Mouse (Mus musculus): Measurements from ENCODE around the gene Ttc19. TPM values are rescaled to one million over a fixed set of nuclear protein-coding genes. Genes with fewer than 3 reads are reported as not detected.

Ttc19 gene
- polyA plus RNA-seq, 1 experiment from 2014 or later = 39.3 TPM

GRCm38 (mm10) chr11:62317746-62318145 lies 36.5 kb downstream of the Ttc19 start:
- H3K27me3 ChIP-seq (replicated peaks; ENCODE audit: control insufficient read depth, insufficient read depth, low read length) = no peaks in the 10 kb centered on the region
- no peaks in the 10 kb centered on the region for H3K9me3 ChIP-seq (ENCODE audit: control insufficient read depth, low read length)
- no peaks in the 10 kb centered on the region for H3K4me1 ChIP-seq (replicated peaks; ENCODE audit: control insufficient read depth, insufficient read depth, low read length)
- no peak overlapping the region for H3K9ac ChIP-seq (replicated peaks; ENCODE audit: low read depth, low read length)
- no peak overlapping the region for H3K27ac ChIP-seq (ENCODE audit: low read length)
- no peak overlapping the region for H3K4me3 ChIP-seq (replicated peaks; ENCODE audit: low read length)
- no peak for ATAC-seq
- H3K4me2 ChIP-seq (ENCODE audit: low read length) = no peak overlapping the region
- peaks cover 53% of the 10 kb centered on the region for H3K36me3 ChIP-seq (ENCODE audit: control insufficient read depth, insufficient read depth)
- 87% methylated on average over 11 of the region's 11 CpGs for WGBS

- no peaks in the 10 kb centered on the region for H3K9me3 ChIP-seq (ENCODE audit: control insufficient read depth, low read length)
- WGBS = 93% methylated on average over 3 of the region's 3 CpGs
- ATAC-seq = no peak
- peaks cover 50% of the 10 kb centered on the region for H3K36me3 ChIP-seq (ENCODE audit: control insufficient read depth, insufficient read depth)
- no peaks in the 10 kb centered on the region for H3K4me1 ChIP-seq (replicated peaks; ENCODE audit: control insufficient read depth, insufficient read depth, low read length)
- H3K4me3 ChIP-seq (replicated peaks; ENCODE audit: low read length) = no peak overlapping the region
- no peak overlapping the region for H3K4me2 ChIP-seq (ENCODE audit: low read length)
- no peak overlapping the region for H3K9ac ChIP-seq (replicated peaks; ENCODE audit: low read depth, low read length)
- H3K27ac ChIP-seq (ENCODE audit: low read length) = no peak overlapping the region
- H3K27me3 ChIP-seq (replicated peaks; ENCODE audit: control insufficient read depth, insufficient read depth, low read length) = no peaks in the 10 kb centered on the region
Observed at GRCm38 (mm10) chr11:62320097-62320496, 38.8 kb downstream of the Ttc19 start.

GRCm38 (mm10) chr11:62323659-62324058 lies 42.4 kb downstream of the Ttc19 start:
- Histone ChIP-seq H3K9ac (replicated peaks; ENCODE audit: low read depth, low read length) (no peak overlapping the region), H3K36me3 (ENCODE audit: control insufficient read depth, insufficient read depth) (peaks cover 43% of the 10 kb centered on the region), H3K4me2 (ENCODE audit: low read length) (no peak overlapping the region), H3K9me3 (ENCODE audit: control insufficient read depth, low read length) (no peaks in the 10 kb centered on the region), H3K27ac (ENCODE audit: low read length) (no peak overlapping the region), H3K27me3 (replicated peaks; ENCODE audit: control insufficient read depth, insufficient read depth, low read length) (no peaks in the 10 kb centered on the region), H3K4me1 (replicated peaks; ENCODE audit: control insufficient read depth, insufficient read depth, low read length) (no peaks in the 10 kb centered on the region), H3K4me3 (replicated peaks; ENCODE audit: low read length) (no peak overlapping the region)
- WGBS = 92% methylated on average over 3 of the region's 3 CpGs
- no peak for ATAC-seq

- Histone ChIP-seq H3K27me3 (replicated peaks; ENCODE audit: control insufficient read depth, insufficient read depth, low read length) (no peaks in the 10 kb centered on the region), H3K4me1 (replicated peaks; ENCODE audit: control insufficient read depth, insufficient read depth, low read length) (no peaks in the 10 kb centered on the region), H3K9ac (replicated peaks; ENCODE audit: low read depth, low read length) (no peak overlapping the region), H3K4me2 (ENCODE audit: low read length) (no peak overlapping the region), H3K4me3 (replicated peaks; ENCODE audit: low read length) (no peak overlapping the region), H3K27ac (ENCODE audit: low read length) (no peak overlapping the region), H3K9me3 (ENCODE audit: control insufficient read depth, low read length) (no peaks in the 10 kb centered on the region), H3K36me3 (ENCODE audit: control insufficient read depth, insufficient read depth) (peaks cover 34% of the 10 kb centered on the region)
- WGBS = 88% methylated on average over 5 of the region's 5 CpGs
- no peak for ATAC-seq
Observed at GRCm38 (mm10) chr11:62331141-62331540, 49.9 kb downstream of the Ttc19 start.

GRCm38 (mm10) chr11:62332228-62332627 lies 51.0 kb downstream of the Ttc19 start:
- Histone ChIP-seq H3K9me3 (ENCODE audit: control insufficient read depth, low read length) (no peaks in the 10 kb centered on the region), H3K4me2 (ENCODE audit: low read length) (no peak overlapping the region), H3K4me1 (replicated peaks; ENCODE audit: control insufficient read depth, insufficient read depth, low read length) (no peaks in the 10 kb centered on the region), H3K36me3 (ENCODE audit: control insufficient read depth, insufficient read depth) (peaks cover 34% of the 10 kb centered on the region), H3K4me3 (replicated peaks; ENCODE audit: low read length) (no peak overlapping the region), H3K9ac (replicated peaks; ENCODE audit: low read depth, low read length) (no peak overlapping the region), H3K27me3 (replicated peaks; ENCODE audit: control insufficient read depth, insufficient read depth, low read length) (no peaks in the 10 kb centered on the region), H3K27ac (ENCODE audit: low read length) (no peak overlapping the region)
- 82% methylated on average over 4 of the region's 4 CpGs for WGBS
- no peak for ATAC-seq

- Histone ChIP-seq H3K27me3 (replicated peaks; ENCODE audit: control insufficient read depth, insufficient read depth, low read length) (no peaks in the 10 kb centered on the region), H3K4me1 (replicated peaks; ENCODE audit: control insufficient read depth, insufficient read depth, low read length) (no peaks in the 10 kb centered on the region), H3K4me3 (replicated peaks; ENCODE audit: low read length) (no peak overlapping the region), H3K9me3 (ENCODE audit: control insufficient read depth, low read length) (no peaks in the 10 kb centered on the region), H3K27ac (ENCODE audit: low read length) (no peak overlapping the region), H3K36me3 (ENCODE audit: control insufficient read depth, insufficient read depth) (peaks cover 24% of the 10 kb centered on the region), H3K9ac (replicated peaks; ENCODE audit: low read depth, low read length) (no peak overlapping the region), H3K4me2 (ENCODE audit: low read length) (no peak overlapping the region)
- no peak for ATAC-seq
- 94% methylated on average over 13 of the region's 13 CpGs for WGBS
Observed at GRCm38 (mm10) chr11:62343002-62343401, 61.7 kb downstream of the Ttc19 start.

- 90% methylated on average over 4 of the region's 4 CpGs for WGBS
- Histone ChIP-seq H3K4me2 (ENCODE audit: low read length) (no peak overlapping the region), H3K4me3 (replicated peaks; ENCODE audit: low read length) (no peak overlapping the region), H3K27ac (ENCODE audit: low read length) (no peak overlapping the region), H3K9ac (replicated peaks; ENCODE audit: low read depth, low read length) (no peak overlapping the region), H3K9me3 (ENCODE audit: control insufficient read depth, low read length) (no peaks in the 10 kb centered on the region), H3K36me3 (ENCODE audit: control insufficient read depth, insufficient read depth) (peaks cover 29% of the 10 kb centered on the region), H3K4me1 (replicated peaks; ENCODE audit: control insufficient read depth, insufficient read depth, low read length) (no peaks in the 10 kb centered on the region), H3K27me3 (replicated peaks; ENCODE audit: control insufficient read depth, insufficient read depth, low read length) (no peaks in the 10 kb centered on the region)
- ATAC-seq = no peak
Observed at GRCm38 (mm10) chr11:62351948-62352347, 70.7 kb downstream of the Ttc19 start.

- no peaks in the 10 kb centered on the region for H3K4me1 ChIP-seq (replicated peaks; ENCODE audit: control insufficient read depth, insufficient read depth, low read length)
- H3K36me3 ChIP-seq (ENCODE audit: control insufficient read depth, insufficient read depth) = peaks cover 13% of the 10 kb centered on the region
- WGBS = 93% methylated on average over 2 of the region's 2 CpGs
- no peak overlapping the region for H3K27ac ChIP-seq (ENCODE audit: low read length)
- no peak for ATAC-seq
- H3K9me3 ChIP-seq (ENCODE audit: control insufficient read depth, low read length) = no peaks in the 10 kb centered on the region
- no peaks in the 10 kb centered on the region for H3K27me3 ChIP-seq (replicated peaks; ENCODE audit: control insufficient read depth, insufficient read depth, low read length)
- no peak overlapping the region for H3K4me3 ChIP-seq (replicated peaks; ENCODE audit: low read length)
- H3K9ac ChIP-seq (replicated peaks; ENCODE audit: low read depth, low read length) = no peak overlapping the region
- no peak overlapping the region for H3K4me2 ChIP-seq (ENCODE audit: low read length)
Observed at GRCm38 (mm10) chr11:62355216-62355615, 73.9 kb downstream of the Ttc19 start.

GRCm38 (mm10) chr11:62366879-62367278 lies 85.6 kb downstream of the Ttc19 start:
- WGBS = 85% methylated on average over 6 of the region's 6 CpGs
- Histone ChIP-seq H3K9me3 (ENCODE audit: control insufficient read depth, low read length) (no peaks in the 10 kb centered on the region), H3K27me3 (replicated peaks; ENCODE audit: control insufficient read depth, insufficient read depth, low read length) (no peaks in the 10 kb centered on the region), H3K4me3 (replicated peaks; ENCODE audit: low read length) (no peak overlapping the region), H3K27ac (ENCODE audit: low read length) (no peak overlapping the region), H3K4me1 (replicated peaks; ENCODE audit: control insufficient read depth, insufficient read depth, low read length) (no peaks in the 10 kb centered on the region), H3K36me3 (ENCODE audit: control insufficient read depth, insufficient read depth) (peaks cover 12% of the 10 kb centered on the region), H3K4me2 (ENCODE audit: low read length) (no peak overlapping the region), H3K9ac (replicated peaks; ENCODE audit: low read depth, low read length) (no peak overlapping the region)
- no peak for ATAC-seq

GRCm38 (mm10) chr11:62369924-62370323 lies 88.7 kb downstream of the Ttc19 start:
- Histone ChIP-seq H3K9me3 (ENCODE audit: control insufficient read depth, low read length) (no peaks in the 10 kb centered on the region), H3K4me3 (replicated peaks; ENCODE audit: low read length) (no peak overlapping the region), H3K4me1 (replicated peaks; ENCODE audit: control insufficient read depth, insufficient read depth, low read length) (no peaks in the 10 kb centered on the region), H3K9ac (replicated peaks; ENCODE audit: low read depth, low read length) (no peak overlapping the region), H3K36me3 (ENCODE audit: control insufficient read depth, insufficient read depth) (peaks cover 22% of the 10 kb centered on the region), H3K27ac (ENCODE audit: low read length) (no peak overlapping the region), H3K4me2 (ENCODE audit: low read length) (no peak overlapping the region), H3K27me3 (replicated peaks; ENCODE audit: control insufficient read depth, insufficient read depth, low read length) (no peaks in the 10 kb centered on the region)
- ATAC-seq = no peak

Measured in forebrain, embryonic 16.5 days (tissue).